Mouse (Mus musculus): Measurements from ENCODE around the gene Tmem136. TPM values are rescaled to one million over a fixed set of nuclear protein-coding genes. Genes with fewer than 3 reads are reported as not detected.
"Not testable (repeated sequence)": the region's sequence is repeated elsewhere in the genome, so short reads cannot be mapped to it uniquely, and the experiment has no call there.

The Tmem136 gene
- total RNA-seq (2021) = 10 to 100 TPM; 15.9 to 20.7 TPM
- long read RNA-seq, experiment 1, transcript Tmem136-201 (3 exons, 3,503 nt) = major isoform, 14 of 18 reads
- long read RNA-seq, experiment 1, partial matches to known transcripts = 1 of 18 reads
- long read RNA-seq, experiment 1, other reads (novel, unspliced or antisense) = 3 of 18 reads
- long read RNA-seq, experiment 2, transcript Tmem136-201 (3 exons, 3,503 nt) = major isoform, 5 of 10 reads
- long read RNA-seq, experiment 2, partial matches to known transcripts = 0 of 10 reads
- long read RNA-seq, experiment 2, other reads (novel, unspliced or antisense) = 3 of 10 reads

DNA sequence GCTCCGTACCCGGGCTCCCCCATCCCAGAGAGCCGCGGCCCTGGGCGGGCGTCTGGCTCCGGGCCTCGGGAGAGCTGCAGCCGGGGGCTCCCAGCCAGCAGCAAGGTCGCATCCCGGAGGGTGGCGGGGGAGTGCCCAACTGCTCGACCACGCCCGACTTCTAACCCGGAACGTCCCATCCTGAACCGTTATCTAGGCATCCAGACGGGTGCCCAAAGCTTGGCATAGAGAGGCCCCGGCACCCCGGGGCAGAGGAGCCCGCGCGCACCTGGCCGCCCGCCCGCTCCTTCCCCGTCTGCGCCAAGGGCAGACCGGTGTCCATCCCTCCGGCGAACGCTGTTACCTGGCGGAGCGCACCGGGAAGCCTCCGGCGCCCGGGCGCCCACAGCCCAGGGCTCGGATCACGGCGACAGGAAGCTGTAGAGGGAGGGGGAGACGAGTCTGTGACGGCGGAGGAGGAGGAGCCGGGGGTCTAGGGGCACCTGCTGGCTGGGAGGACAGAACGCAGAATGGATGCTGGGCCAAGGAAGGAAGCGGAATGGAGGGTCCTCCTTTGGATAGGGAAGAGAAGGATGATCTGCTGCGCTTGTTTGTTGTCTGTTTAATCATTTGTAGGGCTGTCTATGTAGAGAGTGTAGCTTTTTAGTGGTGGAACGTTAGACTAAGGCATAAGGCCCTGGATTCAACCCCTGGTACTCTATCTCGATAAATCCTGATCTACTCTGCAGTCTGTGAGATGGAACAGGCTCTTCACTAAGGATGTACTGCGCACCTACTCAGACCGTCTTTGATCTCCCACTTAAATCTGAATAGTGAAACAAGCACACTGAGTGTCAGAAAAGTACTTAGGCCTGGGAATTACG is at the start of gene Tmem136:
Gene Tmem136 (minus strand): TSS at position 437 of the 863 bp plus-strand sequence.
- DNase-seq (ENCODE audit: low spot score in 2 of 2) = peak; percentile 42 to 66

DNA sequence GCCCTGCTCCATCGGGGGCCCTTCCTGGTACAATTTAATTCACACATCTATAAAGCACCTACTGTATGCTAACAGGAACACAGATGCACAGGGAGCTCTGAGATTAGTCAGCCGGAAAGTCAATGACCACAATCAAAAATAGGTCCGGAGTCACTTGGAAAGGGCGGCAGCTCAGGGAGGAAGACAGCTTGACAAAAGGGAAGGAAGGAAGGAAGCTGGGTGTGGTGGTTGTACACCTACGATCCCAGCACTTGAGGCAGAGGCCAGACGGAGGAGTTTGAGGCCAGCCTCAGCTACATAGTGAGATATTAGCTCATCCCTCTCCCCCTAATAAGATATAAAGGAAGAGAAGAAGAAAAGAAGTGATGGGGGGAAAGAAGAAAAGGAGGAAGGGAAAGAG is 39.6 kb upstream of the Tmem136 start:
- DNase-seq (ENCODE audit: low spot score in 2 of 2) = no peak

DNA sequence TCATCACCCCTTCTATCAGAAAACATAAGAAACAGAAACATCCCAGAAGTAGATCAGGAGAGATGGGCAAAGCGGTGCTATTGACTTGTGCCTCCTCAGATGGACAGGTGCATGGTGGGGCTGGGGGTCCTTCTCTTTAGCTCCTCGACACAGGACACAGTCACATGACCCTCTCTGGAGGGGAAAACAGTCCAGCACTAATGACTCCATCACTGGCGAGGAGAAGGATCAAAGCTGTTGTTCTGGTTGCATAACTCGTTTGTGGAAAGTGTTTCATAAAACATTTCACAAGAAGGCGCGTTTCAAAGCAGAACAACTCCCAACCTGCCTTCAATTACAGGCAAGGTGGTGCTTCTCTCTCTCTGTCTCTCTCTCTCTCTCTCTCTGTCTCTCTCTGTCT is 35.4 kb upstream of the Tmem136 start:
- no peak for DNase-seq (ENCODE audit: low spot score in 2 of 2)

DNA sequence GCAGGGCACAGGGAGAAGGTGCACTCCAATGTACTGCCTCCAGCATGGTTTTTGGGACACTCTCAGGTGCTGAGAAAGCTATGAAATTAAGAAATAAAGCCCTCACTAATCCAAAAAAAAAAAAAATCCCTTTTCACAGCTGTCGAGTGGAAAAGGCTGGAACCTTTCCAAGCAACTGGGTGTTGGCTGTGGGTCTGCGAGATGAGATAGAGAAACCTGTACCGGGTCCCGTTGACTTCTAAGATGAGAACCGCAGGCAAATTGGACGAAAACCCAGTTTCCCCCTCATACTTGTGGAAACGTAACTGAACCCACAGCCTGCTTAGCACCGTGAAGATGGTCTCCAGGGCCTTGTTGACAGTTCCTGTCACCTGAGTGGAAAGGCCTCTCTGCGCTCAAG is 34.6 kb upstream of the Tmem136 start:
- no peak for DNase-seq (ENCODE audit: low spot score in 2 of 2)

DNA sequence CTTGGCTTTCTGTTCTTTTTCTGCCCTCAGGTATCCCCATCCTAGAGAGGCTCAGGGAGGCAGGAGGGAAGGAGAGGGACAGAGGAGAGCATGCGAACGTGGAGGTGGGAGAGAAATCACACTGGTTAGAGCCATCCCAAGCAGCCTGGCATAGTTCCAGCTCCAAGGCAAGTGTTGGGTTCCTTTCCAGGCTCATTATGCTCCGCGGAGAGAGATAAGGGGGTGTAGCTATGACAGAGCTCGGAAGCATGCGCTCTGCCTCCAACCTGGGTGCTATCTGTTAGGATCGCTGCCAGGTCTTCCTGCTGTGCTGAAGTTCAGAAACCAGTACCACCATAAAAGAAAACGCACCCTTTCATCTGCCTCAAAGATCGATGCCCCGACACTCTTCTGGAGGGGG is 33.7 kb upstream of the Tmem136 start:
- DNase-seq (ENCODE audit: low spot score in 2 of 2) = peak; percentile 76 to 79

DNA sequence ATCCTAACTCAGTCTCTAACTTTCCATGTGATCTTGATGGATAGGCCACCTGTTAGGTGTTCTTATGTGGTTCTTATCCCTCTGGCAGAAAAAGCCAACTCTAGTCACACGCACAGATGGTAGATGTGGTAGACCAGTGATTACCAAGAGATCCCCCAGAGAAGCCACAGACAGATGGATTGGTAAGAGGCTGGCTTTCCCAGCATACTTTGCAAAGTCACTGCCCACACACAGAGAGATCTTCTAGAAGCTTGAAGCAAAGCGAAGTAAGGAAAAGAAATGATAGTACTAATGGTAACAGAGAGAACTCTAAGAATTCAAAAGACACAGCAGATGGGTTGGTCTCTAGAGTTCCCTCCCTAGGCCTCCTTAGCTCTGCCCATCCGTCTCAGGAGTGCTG is 33.1 kb upstream of the Tmem136 start:
- DNase-seq (ENCODE audit: low spot score in 2 of 2) = peak; percentile 43 to 53

DNA sequence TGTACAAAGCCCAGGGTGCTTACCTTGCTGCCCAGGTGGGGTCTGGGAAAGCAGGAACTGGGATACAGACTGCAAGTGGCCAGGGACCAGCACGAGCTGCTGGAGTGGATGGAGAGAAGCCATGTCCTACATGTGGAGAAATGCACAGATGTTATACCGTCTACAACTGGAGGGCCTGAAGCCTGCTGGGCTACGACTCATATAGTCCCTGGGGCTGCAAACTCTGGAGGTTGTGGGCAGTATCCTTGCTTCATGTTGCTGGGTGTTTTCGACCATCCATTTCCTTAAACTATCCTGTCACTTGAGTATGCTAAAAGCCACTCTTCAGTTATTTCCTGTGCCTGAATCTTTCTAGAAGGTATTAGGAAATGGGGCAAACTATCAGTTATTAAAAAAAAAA is 28.8 kb upstream of the Tmem136 start:
- DNase-seq (ENCODE audit: low spot score in 2 of 2) = no peak

DNA sequence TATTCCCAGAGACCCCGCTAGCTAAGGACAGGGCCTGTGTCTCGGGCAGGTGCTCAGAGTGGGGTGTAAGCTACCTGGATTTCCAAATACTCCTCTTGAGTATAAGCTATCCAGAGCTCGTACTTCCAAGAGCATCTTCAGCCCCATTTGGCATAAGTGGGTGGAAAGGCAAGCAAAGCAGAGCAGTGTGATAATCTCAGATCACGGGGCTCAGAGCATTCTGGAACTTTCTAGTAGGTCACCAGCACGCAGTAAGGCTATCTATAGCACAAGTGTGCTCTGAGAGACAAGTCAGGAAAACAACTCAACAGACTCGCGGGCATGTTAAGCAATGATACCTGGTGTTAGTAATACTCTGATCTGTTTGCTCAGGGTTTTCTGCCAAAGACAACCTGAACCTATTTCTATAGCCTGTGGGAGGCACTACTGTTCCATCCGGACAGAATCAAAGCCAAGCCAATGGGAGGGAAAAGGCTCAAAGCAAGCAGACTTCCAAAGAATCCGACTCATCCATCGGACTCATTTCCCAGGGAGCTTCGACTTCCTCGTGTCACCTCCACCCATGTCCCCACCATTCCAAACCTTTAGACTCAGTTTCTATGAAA is 27.9 kb upstream of the Tmem136 start:
- peak in 1 of 2 experiments; percentile 20 for DNase-seq (ENCODE audit: low spot score in 2 of 2)

DNA sequence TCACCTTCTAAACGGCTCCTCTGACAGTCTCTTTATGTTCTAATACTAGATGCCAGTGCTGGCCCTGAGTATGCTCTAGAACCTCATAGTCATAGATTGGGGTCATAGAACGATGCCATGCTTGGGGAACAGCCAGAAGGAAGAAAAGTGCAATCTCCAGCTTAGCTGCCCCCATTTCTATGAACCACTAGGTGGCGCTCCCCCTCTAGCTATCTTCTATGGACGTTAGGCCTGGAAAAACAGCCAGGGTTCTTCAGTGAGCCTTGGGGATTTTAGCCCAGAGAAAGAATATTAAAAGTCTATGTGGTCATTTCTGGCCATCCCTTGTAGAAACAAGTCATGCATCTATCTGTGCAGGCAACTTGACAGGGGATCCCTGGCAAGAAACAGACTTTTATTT is 25.5 kb upstream of the Tmem136 start:
- DNase-seq (ENCODE audit: low spot score in 2 of 2) = peak; percentile 73 to 77

DNA sequence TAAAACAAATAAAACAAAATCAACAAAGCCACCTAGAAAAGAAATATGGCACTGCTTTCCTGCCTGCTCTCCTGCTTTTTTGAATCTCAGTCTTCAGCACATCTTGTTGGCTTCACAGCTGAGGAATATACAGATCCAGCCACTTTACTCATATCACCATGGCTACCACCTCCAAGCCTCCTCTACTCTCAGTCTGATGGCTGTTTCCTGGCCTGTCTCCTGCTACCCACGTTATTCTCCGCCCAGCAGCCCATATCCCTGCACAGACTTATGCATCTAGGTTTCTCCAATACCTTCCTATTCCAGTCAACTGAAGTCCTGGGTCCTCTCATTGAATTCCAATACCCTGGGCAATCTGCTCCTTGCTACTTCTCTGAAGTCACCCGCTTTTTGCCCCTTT is 17.2 kb upstream of the Tmem136 start:
- DNase-seq (ENCODE audit: low spot score in 2 of 2) = peak; percentile 53 to 75

DNA sequence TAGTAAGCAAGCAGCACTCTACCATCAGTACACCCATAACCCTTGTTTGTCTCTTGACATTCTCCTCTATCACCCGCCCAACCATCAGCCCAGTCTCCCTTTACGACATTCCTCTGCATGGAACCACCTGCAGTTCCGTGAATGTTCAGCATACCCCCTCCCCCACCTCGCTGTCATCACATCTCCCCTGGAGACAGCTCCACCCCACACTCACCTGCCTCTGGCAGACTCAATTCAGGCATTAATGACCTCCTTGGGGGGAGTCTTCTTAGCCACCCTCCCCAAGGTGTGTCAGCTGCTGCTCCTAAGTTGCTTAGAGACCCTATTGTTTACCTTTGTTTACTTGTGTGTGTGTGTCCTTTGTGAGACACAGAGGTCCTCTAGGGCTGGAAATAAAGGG is 16.0 kb upstream of the Tmem136 start:
- DNase-seq (ENCODE audit: low spot score in 2 of 2) = no peak

DNA sequence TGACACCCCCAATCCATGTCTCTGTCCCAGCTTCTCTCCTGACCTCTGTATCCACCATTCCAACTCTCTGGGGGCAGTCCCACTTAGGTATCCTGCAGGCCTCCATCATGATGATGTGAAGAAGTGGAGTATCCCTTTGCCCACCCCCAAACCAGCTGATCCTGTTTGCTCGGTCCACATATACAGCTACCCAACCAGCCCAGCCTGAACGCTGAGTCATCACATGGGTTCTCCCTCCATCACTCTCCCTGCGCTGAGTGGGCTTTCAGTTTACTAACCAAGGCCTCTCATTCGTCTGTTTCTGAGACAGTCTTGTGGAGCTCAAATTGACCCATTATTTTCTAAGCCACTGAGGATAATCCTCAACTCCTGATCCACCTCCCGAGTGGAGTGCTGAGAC is 15.6 kb upstream of the Tmem136 start:
- DNase-seq (ENCODE audit: low spot score in 2 of 2) = no peak

DNA sequence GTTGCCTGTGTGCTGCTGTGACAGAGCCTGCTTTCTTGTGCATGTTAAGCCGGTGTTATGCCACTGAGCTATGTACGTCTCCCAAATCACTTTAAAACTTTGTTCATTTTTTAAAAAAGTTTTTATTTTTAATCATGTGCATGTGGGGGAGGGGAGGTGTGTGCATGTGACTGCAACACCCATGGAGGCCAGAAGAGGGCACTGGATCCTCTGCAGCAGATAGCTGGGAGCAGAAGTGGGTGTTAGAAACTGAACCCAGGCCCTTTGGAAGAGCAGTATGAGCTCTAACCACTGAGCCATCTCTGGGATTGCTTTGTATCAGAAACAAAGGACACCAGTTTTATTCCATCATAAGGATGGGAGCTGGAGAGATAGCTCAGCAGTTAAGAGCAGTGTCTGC is 14.3 kb upstream of the Tmem136 start:
- no peak for DNase-seq (ENCODE audit: low spot score in 2 of 2)

DNA sequence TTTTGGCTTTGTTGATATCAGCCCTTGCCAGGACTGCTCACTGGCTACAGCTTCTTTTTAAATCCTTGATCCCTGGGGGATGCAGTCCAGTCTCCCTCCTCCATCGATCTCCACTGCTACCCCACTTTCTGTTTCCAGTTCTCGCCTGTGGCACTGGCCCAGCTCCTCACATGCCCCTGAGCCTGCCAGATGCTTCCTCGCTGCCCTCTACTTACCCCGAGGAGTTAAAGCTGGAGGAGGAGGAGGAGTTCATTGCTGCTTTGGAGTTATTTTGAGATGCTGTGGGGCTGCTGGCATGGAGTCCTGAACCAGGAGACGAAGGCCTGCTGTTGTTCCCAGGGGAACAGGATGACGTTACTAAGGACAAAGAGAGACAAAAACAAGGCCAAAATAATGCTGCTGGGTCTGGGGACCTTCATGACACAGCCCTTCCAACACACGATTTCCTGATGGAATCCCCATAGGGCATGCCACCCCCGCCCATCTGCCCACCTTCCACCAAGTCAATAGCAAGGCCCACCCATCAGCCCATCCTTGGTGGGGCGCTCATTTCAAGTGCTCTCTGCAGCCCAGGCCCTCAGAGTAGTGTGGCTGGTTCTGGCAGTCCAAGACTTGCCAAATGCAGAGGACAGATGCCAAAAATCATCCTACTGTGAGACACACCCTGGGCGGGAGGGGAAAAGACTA is 10.9 kb upstream of the Tmem136 start:
- peak; percentile 42 to 51 for DNase-seq (ENCODE audit: low spot score in 2 of 2)

DNA sequence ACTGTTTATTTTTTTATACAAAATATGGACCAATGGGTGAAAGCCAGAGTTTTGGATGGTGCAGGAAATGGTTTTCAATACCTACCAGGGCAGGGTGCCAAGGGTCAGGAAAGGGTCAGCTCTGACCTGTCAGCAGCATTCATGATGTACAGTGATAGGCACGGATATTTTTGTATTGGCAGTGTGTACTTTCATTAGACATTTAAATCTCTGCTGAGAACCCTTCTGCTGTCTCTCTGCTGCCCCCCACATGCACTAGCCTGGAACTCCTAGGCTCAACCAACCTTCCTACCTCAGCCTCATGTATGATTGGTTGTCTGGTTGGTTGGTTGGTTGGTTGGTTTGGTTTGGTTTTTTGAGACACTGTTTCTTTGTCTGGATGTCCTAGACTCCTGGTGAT is 6.0 kb upstream of the Tmem136 start:
- DNase-seq (ENCODE audit: low spot score in 2 of 2) = no peak

DNA sequence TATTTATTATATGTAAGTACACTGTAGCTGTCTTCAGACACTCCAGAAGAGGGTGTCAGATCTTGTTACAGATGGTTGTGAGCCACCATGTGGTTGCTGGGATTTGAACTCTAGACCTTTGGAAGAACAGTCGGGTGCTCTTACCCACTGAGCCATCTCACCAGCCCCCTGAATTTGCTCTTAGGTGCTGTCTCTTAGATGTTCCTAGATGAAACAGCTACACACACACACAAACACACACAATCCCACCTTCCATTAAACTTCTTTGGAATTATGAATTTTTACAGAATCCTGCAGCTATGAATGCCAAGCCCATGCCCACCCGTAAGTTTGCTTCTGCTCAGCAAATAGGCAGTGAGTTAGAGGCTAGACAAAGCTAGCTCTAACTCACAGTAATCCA is 5.6 kb upstream of the Tmem136 start:
- DNase-seq (ENCODE audit: low spot score in 2 of 2) = not testable (repeated sequence)

DNA sequence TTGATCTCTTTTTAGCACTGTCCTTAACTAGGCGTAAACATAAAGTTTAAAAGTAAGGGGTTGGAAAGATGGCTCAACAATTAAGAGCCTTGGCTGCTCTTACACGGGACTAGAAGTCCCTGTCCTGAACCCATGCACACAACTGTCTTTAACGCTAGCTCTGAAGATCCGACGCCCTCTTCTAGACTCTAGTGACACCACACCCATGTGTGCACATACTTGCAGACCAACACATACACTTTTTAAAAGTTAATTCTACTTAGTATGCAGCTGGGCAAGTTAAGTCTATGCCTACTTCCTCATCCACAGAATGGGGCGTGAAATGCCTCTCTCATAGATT is 597 bp upstream of the Tmem136 start:
- DNase-seq (ENCODE audit: low spot score in 2 of 2) = no peak

DNA sequence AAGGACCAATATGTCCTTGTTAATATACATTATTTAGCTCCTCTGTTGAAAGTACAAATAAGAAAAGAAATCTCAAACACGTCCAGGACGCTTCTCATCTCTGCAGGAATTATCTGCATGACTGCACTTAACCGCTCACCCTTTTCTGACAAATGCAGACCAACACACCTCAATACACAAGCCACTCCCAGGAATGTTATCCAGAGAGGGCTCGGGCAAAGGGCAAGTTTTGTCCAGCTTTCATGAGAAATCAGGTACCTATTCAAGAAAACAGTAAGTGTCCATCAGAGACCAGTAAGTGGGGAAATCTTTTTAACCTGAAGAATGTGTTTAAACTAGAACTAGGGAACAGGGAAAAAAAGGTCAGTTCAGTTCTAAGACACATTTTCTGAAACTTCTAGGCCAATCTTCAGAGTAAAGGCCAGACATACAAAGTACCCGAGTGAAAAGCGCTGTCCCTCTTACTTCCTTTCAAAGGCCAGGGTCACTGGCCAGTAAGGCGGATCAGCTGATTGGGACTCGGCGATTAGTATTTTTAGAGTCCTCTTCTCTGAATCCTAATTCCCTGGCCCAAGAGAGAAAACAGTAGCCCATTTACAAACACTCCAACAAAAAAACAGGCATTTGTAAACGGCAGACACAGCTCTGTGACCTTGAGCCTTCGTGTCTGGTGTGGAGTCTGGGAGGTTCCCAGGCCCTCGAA is 788 bp downstream of the Tmem136 start:
- no peak for DNase-seq (ENCODE audit: low spot score in 2 of 2)

DNA sequence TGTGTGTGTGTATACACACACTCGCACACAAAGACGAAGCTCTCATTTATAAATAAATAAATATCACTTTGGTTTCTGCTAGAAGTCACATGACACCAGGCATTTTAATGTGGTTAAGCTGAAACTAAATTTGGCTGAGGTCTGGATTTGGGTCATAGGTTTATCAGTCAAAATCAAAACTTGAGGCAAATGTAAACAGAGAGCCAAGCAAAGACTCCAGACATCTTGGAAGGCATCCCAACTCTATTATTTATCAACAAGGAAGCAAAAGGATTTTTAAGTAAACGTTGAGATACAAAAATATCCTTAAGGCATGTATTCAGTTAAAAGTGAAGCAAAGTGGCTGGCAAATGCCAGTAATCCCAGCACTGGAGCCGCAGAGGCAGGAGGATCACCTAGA is 1.5 kb downstream of the Tmem136 start:
- DNase-seq (ENCODE audit: low spot score in 2 of 2) = no peak

DNA sequence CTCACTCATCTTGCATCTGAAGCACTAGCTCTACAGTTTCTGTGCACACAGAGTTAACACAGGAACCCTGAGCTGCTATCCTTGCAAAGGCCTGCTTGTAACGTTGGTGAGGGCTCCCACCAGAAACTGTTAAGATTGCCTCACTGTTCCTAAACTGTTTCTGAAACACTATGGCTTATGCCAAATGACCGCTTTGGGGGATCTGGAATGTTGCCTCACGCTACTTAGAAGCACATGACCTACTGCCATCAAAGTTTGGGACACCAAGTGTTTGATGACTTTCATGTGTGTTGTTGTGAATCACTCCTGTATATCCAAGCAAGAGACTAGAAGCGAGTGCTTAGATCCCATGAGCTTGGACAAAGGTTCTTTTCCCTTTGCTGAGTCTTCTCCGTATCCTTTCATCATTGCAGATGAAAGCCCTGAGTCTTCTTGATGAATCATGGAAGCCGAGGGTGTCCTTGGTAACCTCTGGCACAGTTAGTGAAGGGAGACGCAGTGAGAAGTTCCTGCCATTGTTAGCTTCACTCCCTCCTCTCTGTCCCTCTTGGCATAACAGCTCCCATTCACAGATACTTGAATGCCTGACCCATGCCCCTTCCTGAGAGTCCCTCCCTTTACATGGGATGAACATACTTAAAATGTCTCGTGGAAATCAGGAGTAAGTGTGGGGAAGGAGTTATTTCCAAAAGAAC is 5.9 kb downstream of the Tmem136 start:
- no peak for DNase-seq (ENCODE audit: low spot score in 2 of 2)
